Mouse (Mus musculus): Measurements from ENCODE around the gene T2. TPM values are rescaled to one million over a fixed set of nuclear protein-coding genes. Genes with fewer than 3 reads are reported as not detected.

T2 gene
- polyA plus RNA-seq, 1 experiment from 2014 or later: 0.38 TPM

GRCm38 (mm10) chr17:8369171-8369570 lies 13.4 kb downstream of the T2 start:
- no peak for ATAC-seq (ENCODE audit: low FRiP score)
- Histone ChIP-seq H3K9me3 (no peaks in the 10 kb centered on the region), H3K27me3 (no peaks in the 10 kb centered on the region), H3K4me2 (peak overlapping the region; percentile 32; the same call in 1 of the 2 replicates), H3K9ac (0 out of 2 replicates have a peak overlapping the region, but pooled peaks have one; percentile 66), H3K36me3 (no peaks in the 10 kb centered on the region), H3K27ac (peak overlapping the region; percentile 98), H3K4me1 (replicated peaks) (peaks cover 67% of the 10 kb centered on the region), H3K4me3 (no peak overlapping the region)
- WGBS: 40% methylated on average over 2 of the region's 2 CpGs

GRCm38 (mm10) chr17:8370634-8371229 lies 14.9 kb downstream of the T2 start:
- Histone ChIP-seq H3K27ac (peak overlapping the region; percentile 98), H3K27me3 (no peaks in the 10 kb centered on the region), H3K4me3 (no peak overlapping the region), H3K36me3 (no peaks in the 10 kb centered on the region), H3K4me2 (no peak overlapping the region), H3K9ac (peak overlapping the region; percentile 82), H3K4me1 (replicated peaks) (peaks cover 74% of the 10 kb centered on the region), H3K9me3 (no peaks in the 10 kb centered on the region)
- 18% methylated on average over 13 of the region's 13 CpGs for WGBS
- no peak for ATAC-seq (ENCODE audit: low FRiP score)

- Histone ChIP-seq H3K4me2 (peak overlapping the region; percentile 64), H3K4me3 (peak overlapping the region; percentile 41), H3K36me3 (no peaks in the 10 kb centered on the region), H3K27ac (peak overlapping the region; percentile 98), H3K27me3 (no peaks in the 10 kb centered on the region), H3K9ac (peak overlapping the region; percentile 82), H3K9me3 (no peaks in the 10 kb centered on the region), H3K4me1 (replicated peaks) (peaks cover 72% of the 10 kb centered on the region)
- ATAC-seq (ENCODE audit: low FRiP score): peak; percentile 80
- 1% methylated on average over 7 of the region's 7 CpGs for WGBS
Observed at GRCm38 (mm10) chr17:8371834-8372233, 16.0 kb downstream of the T2 start.

GRCm38 (mm10) chr17:8372286-8373046 lies 16.7 kb downstream of the T2 start:
- Histone ChIP-seq H3K27ac (peak overlapping the region; percentile 98), H3K36me3 (no peaks in the 10 kb centered on the region), H3K4me2 (peak overlapping the region; percentile 64), H3K9ac (peak overlapping the region; percentile 82), H3K4me1 (replicated peaks) (peaks cover 66% of the 10 kb centered on the region), H3K9me3 (no peaks in the 10 kb centered on the region), H3K4me3 (peak overlapping the region; percentile 41), H3K27me3 (no peaks in the 10 kb centered on the region)
- peak; percentile 4; the same call in 1 of the 2 replicates for ATAC-seq (ENCODE audit: low FRiP score)
- 2% methylated on average over 18 of the region's 18 CpGs for WGBS

GRCm38 (mm10) chr17:8377298-8377697 lies 21.5 kb downstream of the T2 start:
- Histone ChIP-seq H3K4me2 (no peak overlapping the region), H3K36me3 (no peaks in the 10 kb centered on the region), H3K27ac (no peak overlapping the region), H3K4me1 (replicated peaks) (peaks cover 23% of the 10 kb centered on the region), H3K4me3 (no peak overlapping the region), H3K9ac (no peak overlapping the region), H3K9me3 (no peaks in the 10 kb centered on the region), H3K27me3 (no peaks in the 10 kb centered on the region)
- 57% methylated on average over 5 of the region's 5 CpGs for WGBS
- no peak for ATAC-seq (ENCODE audit: low FRiP score)

GRCm38 (mm10) chr17:8385441-8385840 lies 29.6 kb downstream of the T2 start:
- no peak for ATAC-seq (ENCODE audit: low FRiP score)
- Histone ChIP-seq H3K9me3 (no peaks in the 10 kb centered on the region), H3K27ac (no peak overlapping the region), H3K9ac (no peak overlapping the region), H3K36me3 (no peaks in the 10 kb centered on the region), H3K27me3 (peaks cover 36% of the 10 kb centered on the region), H3K4me2 (no peak overlapping the region), H3K4me1 (replicated peaks) (peaks cover 11% of the 10 kb centered on the region), H3K4me3 (no peak overlapping the region)
- 92% methylated on average over 2 of the region's 2 CpGs for WGBS

GRCm38 (mm10) chr17:8388463-8388862 lies 32.7 kb downstream of the T2 start:
- WGBS: 4% methylated on average over 13 of the region's 13 CpGs
- peak overlapping the region; percentile 61 for H3K9ac ChIP-seq

GRCm38 (mm10) chr17:8388990-8389789 lies 33.4 kb downstream of the T2 start:
- Histone ChIP-seq H3K9me3 (no peaks in the 10 kb centered on the region), H3K36me3 (no peaks in the 10 kb centered on the region), H3K27me3 (peaks cover 56% of the 10 kb centered on the region), H3K4me3 (peak overlapping the region; percentile 37), H3K4me2 (peak overlapping the region; percentile 58), H3K27ac (no peak overlapping the region), H3K9ac (peak overlapping the region; percentile 61), H3K4me1 (replicated peaks) (peaks cover 11% of the 10 kb centered on the region)
- under 1% methylated on average over 28 of the region's 28 CpGs for WGBS
- no peak for ATAC-seq (ENCODE audit: low FRiP score)

More at GRCm38 (mm10) chr17:8388463-8388862, 32.7 kb downstream of the T2 start:
- Histone ChIP-seq H3K9me3 (no peaks in the 10 kb centered on the region), H3K4me3 (peak overlapping the region; percentile 37), H3K27me3 (peaks cover 56% of the 10 kb centered on the region), H3K36me3 (no peaks in the 10 kb centered on the region), H3K4me1 (replicated peaks) (peaks cover 11% of the 10 kb centered on the region), H3K27ac (no peak overlapping the region), H3K4me2 (peak overlapping the region; percentile 58)
- ATAC-seq (ENCODE audit: low FRiP score): peak; percentile 80; the same call in 1 of the 2 replicates

GRCm38 (mm10) chr17:8389790-8390095 lies 34.0 kb downstream of the T2 start:
- H3K36me3 ChIP-seq: no peaks in the 10 kb centered on the region
- peak overlapping the region; percentile 37 for H3K4me3 ChIP-seq
- H3K27ac ChIP-seq: no peak overlapping the region
- H3K9ac ChIP-seq: peak overlapping the region; percentile 61
- H3K27me3 ChIP-seq: peaks cover 56% of the 10 kb centered on the region
- peaks cover 11% of the 10 kb centered on the region for H3K4me1 ChIP-seq (replicated peaks)
- no peak for ATAC-seq (ENCODE audit: low FRiP score)
- H3K9me3 ChIP-seq: no peaks in the 10 kb centered on the region
- WGBS: 6% methylated on average over 10 of the region's 10 CpGs
- H3K4me2 ChIP-seq: peak overlapping the region; percentile 58; the same call in 1 of the 2 replicates

- no peak overlapping the region for H3K4me2 ChIP-seq
- peaks cover 56% of the 10 kb centered on the region for H3K27me3 ChIP-seq
- 57% methylated on average over 4 of the region's 4 CpGs for WGBS
- no peaks in the 10 kb centered on the region for H3K36me3 ChIP-seq
- no peak for ATAC-seq (ENCODE audit: low FRiP score)
- no peaks in the 10 kb centered on the region for H3K9me3 ChIP-seq
- H3K9ac ChIP-seq: no peak overlapping the region
- H3K27ac ChIP-seq: no peak overlapping the region
- peaks cover 11% of the 10 kb centered on the region for H3K4me1 ChIP-seq (replicated peaks)
- no peak overlapping the region for H3K4me3 ChIP-seq
Observed at GRCm38 (mm10) chr17:8390487-8390886, 34.7 kb downstream of the T2 start.

GRCm38 (mm10) chr17:8396371-8396770 lies 40.6 kb downstream of the T2 start:
- no peak overlapping the region for H3K4me2 ChIP-seq
- no peaks in the 10 kb centered on the region for H3K9me3 ChIP-seq
- no peaks in the 10 kb centered on the region for H3K4me1 ChIP-seq (replicated peaks)
- no peaks in the 10 kb centered on the region for H3K36me3 ChIP-seq
- peaks cover 11% of the 10 kb centered on the region for H3K27me3 ChIP-seq
- 75% methylated on average over 4 of the region's 4 CpGs for WGBS
- H3K27ac ChIP-seq: no peak overlapping the region
- ATAC-seq (ENCODE audit: low FRiP score): no peak
- no peak overlapping the region for H3K9ac ChIP-seq
- H3K4me3 ChIP-seq: no peak overlapping the region

- H3K36me3 ChIP-seq: no peaks in the 10 kb centered on the region
- H3K27ac ChIP-seq: no peak overlapping the region
- no peaks in the 10 kb centered on the region for H3K9me3 ChIP-seq
- no peaks in the 10 kb centered on the region for H3K27me3 ChIP-seq
- no peak overlapping the region for H3K4me2 ChIP-seq
- no peak for ATAC-seq (ENCODE audit: low FRiP score)
- WGBS: 60% methylated on average over 2 of the region's 2 CpGs
- H3K4me3 ChIP-seq: no peak overlapping the region
- no peaks in the 10 kb centered on the region for H3K4me1 ChIP-seq (replicated peaks)
- H3K9ac ChIP-seq: no peak overlapping the region
Observed at GRCm38 (mm10) chr17:8397946-8398345, 42.2 kb downstream of the T2 start.

Data from hindbrain, embryonic 13.5 days (tissue).